Mouse (Mus musculus) hindbrain, postnatal 0 days (tissue): ENCODE results near the gene N4bp2l2. TPM values are rescaled to one million over a fixed set of nuclear protein-coding genes. Genes with fewer than 3 reads are reported as not detected.
"Not testable (repeated sequence)": the region's sequence is repeated elsewhere in the genome, so short reads cannot be mapped to it uniquely, and the experiment has no call there.

Source experiments
- ATAC-seq: fragments of 200-750 bp; cut with Nextera tagmentation; 2 replicates; pipeline ENCODE4 v1.8.0; 2017; ENCODE audit warnings: mild to moderate bottlenecking, moderate TSS enrichment, moderate library complexity
- DNase-seq: peaks from one replicate; pipeline ENCODE4 v3.0.0-alpha.2; 2015; ENCODE audit warnings: low spot score
- H3K27ac ChIP-seq: fragments of 300-500 bp; sonication (generic); 2 replicates; pipeline ENCODE4 v1.5.1; 2014; ENCODE audit warnings: mild to moderate bottlenecking
- H3K27me3 ChIP-seq: fragments of 300-500 bp; sonication (generic); 2 replicates; pipeline ENCODE4 v1.6.1; 2014; ENCODE audit warnings: low read length, mixed read lengths; ENCODE audit not compliant: insufficient read depth
- H3K36me3 ChIP-seq: fragments of 300-500 bp; sonication (generic); 2 replicates; pipeline ENCODE4 v1.6.1; 2014; ENCODE audit warnings: low read length, mixed read lengths; ENCODE audit not compliant: insufficient read depth
- H3K4me1 ChIP-seq: fragments of 300-500 bp; sonication (generic); 2 replicates; pipeline ENCODE4 v1.6.1; 2014; ENCODE audit warnings: antibody characterized with exemption, low read length, mixed read lengths; ENCODE audit not compliant: insufficient read depth
- H3K4me2 ChIP-seq: fragments of 300-500 bp; sonication (generic); 2 replicates; pipeline ENCODE4 v1.6.1; 2014; ENCODE audit warnings: low read depth, mild to moderate bottlenecking, low read length, moderate library complexity, mixed read lengths
- H3K4me3 ChIP-seq: fragments of 300-500 bp; sonication (generic); 2 replicates; pipeline ENCODE4 v1.5.1; 2014; ENCODE audit warnings: low read length
- H3K9ac ChIP-seq: fragments of 300-500 bp; sonication (generic); replicated peaks from 2 replicates; pipeline ENCODE4 v1.6.1; 2014; ENCODE audit warnings: mild to moderate bottlenecking, low read length, moderate library complexity, mixed read lengths
- H3K9me3 ChIP-seq: fragments of 300-500 bp; sonication (generic); 2 replicates; pipeline ENCODE4 v1.6.1; 2016; ENCODE audit warnings: low read length, mixed read lengths
- CTCF ChIP-seq: IDR thresholded peaks from 2 replicates; pipeline ENCODE4 v1.5.1; 2016; ENCODE audit warnings: antibody characterized with exemption, control low read depth, low read depth
- WGBS: fragments of 180-500 bp; shearing (Covaris S2); extraction: QIAGEN DNeasy Blood & Tissue Kit; methylation state at CpG from one replicate; pipeline ENCODE4 v1.1.7; 2014; 5-methylcytosine and 5-hydroxymethylcytosine counted together
- polyA plus RNA-seq: library from polyadenylated mRNA; unstranded; fragments of >200 nt; fragmentation: Nextera tagmentation; extraction: Ambion mirVana; gene quantifications from 2 replicates; pipeline ENCODE4 v1.2.1, GENCODE M21; 2015
- total RNA-seq: library from RNA; depleted of rRNA; stranded (reverse); fragments of >200 nt; gene quantifications from 2 replicates; pipeline ENCODE4 v1.2.3, GENCODE M21; 2014

Gene N4bp2l2
- total and polyA plus RNA-seq, 2 experiments from 2014 or later: 31.5 to 37.6 TPM

GRCm38 (mm10) chr5:150665132-150665954, 640 bp downstream of the N4bp2l2 start:
- peak overlapping the region; percentile 87 for H3K9ac ChIP-seq
- peak; percentile 90 for TF ChIP-seq CTCF

GRCm38 (mm10) chr5:150664794-150665131, 1.2 kb downstream of the N4bp2l2 start:
- DNase-seq: no peak
- ATAC-seq: no peak
- Histone ChIP-seq H3K27me3 (no peaks in the 10 kb centered on the region), H3K4me2 (peak overlapping the region; percentile 61), H3K27ac (peak overlapping the region; percentile 97), H3K9me3 (no peaks in the 10 kb centered on the region), H3K4me3 (peak overlapping the region; percentile 78), H3K4me1 (no peaks in the 10 kb centered on the region), H3K9ac (peak overlapping the region; percentile 87), H3K36me3 (peaks cover 11% of the 10 kb centered on the region; the same call in 1 of the 2 replicates)
- no peak for TF ChIP-seq CTCF
- 1% methylated on average over 10 of the region's 10 CpGs for WGBS

More at GRCm38 (mm10) chr5:150665132-150665954, 640 bp downstream of the N4bp2l2 start:
- Histone ChIP-seq H3K4me2 (peak overlapping the region; percentile 61), H3K4me3 (peak overlapping the region; percentile 78), H3K4me1 (no peaks in the 10 kb centered on the region), H3K36me3 (peaks cover 11% of the 10 kb centered on the region; the same call in 1 of the 2 replicates), H3K27ac (peak overlapping the region; percentile 97), H3K27me3 (no peaks in the 10 kb centered on the region), H3K9me3 (no peaks in the 10 kb centered on the region)
- DNase-seq (peak; percentile 99), ATAC-seq (peak; percentile 100)
- WGBS: under 1% methylated on average over 51 of the region's 52 CpGs

GRCm38 (mm10) chr5:150663926-150664325, 2.1 kb downstream of the N4bp2l2 start:
- H3K27ac ChIP-seq, H3K9ac ChIP-seq, H3K9me3 ChIP-seq, DNase-seq, H3K27me3 ChIP-seq, ATAC-seq, H3K4me1 ChIP-seq, H3K4me3 ChIP-seq: not testable (repeated sequence)
- 0 out of 2 replicates have a peak overlapping the region, but pooled peaks have one; percentile 61 for H3K4me2 ChIP-seq
- peaks cover 11% of the 10 kb centered on the region; the same call in 1 of the 2 replicates for H3K36me3 ChIP-seq
- WGBS: 93% methylated on average over 7 of the region's 7 CpGs

GRCm38 (mm10) chr5:150660296-150660695, 5.7 kb downstream of the N4bp2l2 start:
- H3K27ac ChIP-seq, H3K9me3 ChIP-seq, DNase-seq, H3K9ac ChIP-seq, H3K27me3 ChIP-seq, H3K4me2 ChIP-seq, H3K4me3 ChIP-seq, H3K4me1 ChIP-seq, ATAC-seq: not testable (repeated sequence)
- peaks cover 11% of the 10 kb centered on the region; the same call in 1 of the 2 replicates for H3K36me3 ChIP-seq
- WGBS: 98% methylated on average over 3 of the region's 3 CpGs

- not testable (repeated sequence) for H3K4me2 ChIP-seq, H3K9ac ChIP-seq, H3K4me1 ChIP-seq, DNase-seq, H3K9me3 ChIP-seq, ATAC-seq, H3K27me3 ChIP-seq, H3K4me3 ChIP-seq, H3K27ac ChIP-seq
- WGBS: 95% methylated on average over 6 of the region's 6 CpGs
- H3K36me3 ChIP-seq: peaks cover 11% of the 10 kb centered on the region; the same call in 1 of the 2 replicates
These were observed 6.6 kb downstream of the N4bp2l2 start for GRCm38 (mm10) chr5:150659425-150659824.

- Histone ChIP-seq H3K27me3 (no peaks in the 10 kb centered on the region), H3K36me3 (no peaks in the 10 kb centered on the region), H3K9ac (no peak overlapping the region), H3K4me3 (no peak overlapping the region), H3K4me1 (peaks cover 9% of the 10 kb centered on the region), H3K4me2 (no peak overlapping the region), H3K27ac (no peak overlapping the region), H3K9me3 (no peaks in the 10 kb centered on the region)
- DNase-seq: no peak
- no peak for ATAC-seq
- no peak for TF ChIP-seq CTCF
These were observed 11.4 kb downstream of the N4bp2l2 start for GRCm38 (mm10) chr5:150654548-150654947.

GRCm38 (mm10) chr5:150652578-150652977, 13.4 kb downstream of the N4bp2l2 start:
- WGBS: 93% methylated on average over 2 of the region's 2 CpGs
- Histone ChIP-seq H3K4me1 (peaks cover 2% of the 10 kb centered on the region; the same call in 1 of the 2 replicates), H3K9ac (no peak overlapping the region), H3K27ac (no peak overlapping the region), H3K9me3 (no peaks in the 10 kb centered on the region), H3K4me2 (no peak overlapping the region), H3K27me3 (no peaks in the 10 kb centered on the region), H3K36me3 (no peaks in the 10 kb centered on the region), H3K4me3 (no peak overlapping the region)
- no peak for TF ChIP-seq CTCF
- DNase-seq (no peak), ATAC-seq (no peak)
